Mouse (Mus musculus): ENCODE measurements around the gene Lnx2.

Lnx2 gene

GRCm38 (mm10) chr5:147076799-147077165 is 396 bp upstream of the Lnx2 start, which contains the start of gene Polr1d:
Gene Polr1d, plus strand, starts transcription at chr5:147077050.
- DNase-seq: no peak

DNA sequence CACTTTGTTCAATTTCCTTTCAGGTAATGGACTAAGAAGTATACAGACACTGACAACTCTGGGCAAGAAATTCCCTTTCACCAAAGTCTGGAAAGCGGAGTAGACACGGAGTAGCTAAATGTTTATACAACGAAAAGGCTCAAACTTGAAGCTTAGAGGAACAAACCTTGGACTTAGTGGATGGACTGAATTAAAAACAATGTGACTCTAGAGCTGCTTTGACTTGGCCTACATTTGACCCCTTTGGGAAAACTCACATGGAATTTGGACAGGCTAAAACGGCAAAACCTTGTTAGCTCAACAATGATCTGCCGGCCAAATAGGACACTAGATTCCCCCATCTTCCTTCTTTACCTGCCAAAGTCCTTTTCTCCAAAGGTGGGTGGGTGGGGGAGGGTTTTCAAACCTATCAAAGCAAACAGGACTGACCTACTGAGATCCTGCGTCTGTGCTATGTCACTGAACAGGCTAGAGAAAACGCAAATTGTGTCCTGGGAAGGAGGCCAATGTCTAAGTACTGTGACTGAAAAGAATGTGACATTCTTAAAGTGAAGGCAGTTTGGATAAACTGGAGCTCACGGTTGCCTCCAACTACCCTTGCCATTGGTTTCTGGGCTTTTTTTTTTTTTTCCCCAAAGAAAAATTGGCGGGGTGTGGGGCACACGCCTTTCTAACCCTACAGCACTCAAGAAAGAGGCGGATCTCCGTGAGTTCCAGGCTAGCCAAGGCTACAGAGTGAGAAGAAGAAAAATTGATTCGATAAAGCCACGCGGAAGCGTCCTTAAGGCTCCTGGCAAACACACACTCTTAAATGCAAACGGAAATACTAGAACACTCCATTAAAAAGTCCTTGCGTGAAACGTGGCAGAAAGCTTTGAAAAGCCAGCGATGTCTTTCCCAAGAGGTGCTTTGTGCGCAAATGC is 1.0 kb downstream of the Lnx2 start:
- DNase-seq: peak; percentile 22

GRCm38 (mm10) chr5:147073805-147074204 is 2.6 kb downstream of the Lnx2 start:
- DNase-seq: no peak

DNA sequence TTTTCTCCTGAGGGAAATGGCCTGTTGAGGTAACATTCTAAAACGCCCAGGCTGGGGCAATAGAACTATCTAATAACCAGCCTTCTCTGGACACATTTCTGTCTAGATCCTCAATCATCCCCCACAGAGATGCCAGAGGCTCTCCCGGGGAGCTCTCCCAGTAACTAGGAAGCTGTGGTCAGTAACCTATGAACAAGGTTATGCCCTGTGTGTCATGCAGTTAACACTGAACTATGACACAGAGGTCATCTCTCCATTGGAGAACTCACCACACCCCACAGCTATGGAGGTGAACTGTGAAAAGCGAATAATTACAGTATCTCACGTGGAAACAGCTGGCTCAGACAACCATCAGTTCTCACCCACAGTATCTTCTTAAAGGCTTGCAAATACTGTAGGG is 4.5 kb downstream of the Lnx2 start:
- DNase-seq: no peak

GRCm38 (mm10) chr5:147070791-147071516 is 5.4 kb downstream of the Lnx2 start:
- no peak for DNase-seq

- DNase-seq: no peak
Observed at GRCm38 (mm10) chr5:147068876-147069275, 7.5 kb downstream of the Lnx2 start.

GRCm38 (mm10) chr5:147066965-147067364 is 9.4 kb downstream of the Lnx2 start:
- DNase-seq: no peak

DNA sequence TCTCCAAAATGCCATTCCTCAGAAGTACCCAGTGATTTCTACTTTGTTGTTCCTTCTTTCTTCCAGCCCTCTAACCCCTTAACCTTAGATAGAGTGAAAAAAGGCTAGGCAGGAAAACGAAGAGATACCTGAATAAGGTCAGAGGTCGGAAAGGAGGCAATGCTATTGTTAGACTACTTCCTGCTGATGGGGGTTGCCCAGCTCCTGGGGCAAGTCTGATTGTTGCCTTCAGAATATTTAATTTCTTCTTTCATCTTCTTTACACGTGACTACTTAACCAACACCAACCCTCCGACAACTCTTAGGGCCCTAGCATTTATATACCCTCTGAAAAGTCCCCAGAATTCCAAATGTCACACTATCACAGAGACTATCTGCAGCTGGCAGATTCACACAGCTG is 10.3 kb downstream of the Lnx2 start:
- no peak for DNase-seq

DNA sequence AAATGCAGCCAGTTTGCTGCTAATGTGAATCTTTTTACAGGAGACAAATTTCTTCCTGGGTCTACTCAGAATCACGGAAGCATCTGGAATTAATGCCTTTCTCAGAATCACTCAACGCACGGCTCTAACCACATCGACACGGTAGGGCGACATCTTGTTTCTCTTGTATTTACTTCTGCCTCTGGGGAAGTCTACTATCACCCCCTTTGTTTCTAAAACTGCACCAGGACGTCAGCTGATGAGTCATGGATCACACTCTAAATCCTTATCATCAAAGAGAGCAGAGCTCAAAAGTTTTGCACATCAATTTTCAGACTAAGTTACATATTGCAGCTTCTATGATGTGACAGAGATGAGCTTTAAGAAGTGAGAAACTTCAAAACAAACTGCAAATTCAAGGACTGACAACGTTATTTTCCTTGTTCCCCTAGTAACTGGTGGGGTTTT is 13.1 kb downstream of the Lnx2 start:
- no peak for DNase-seq

DNA sequence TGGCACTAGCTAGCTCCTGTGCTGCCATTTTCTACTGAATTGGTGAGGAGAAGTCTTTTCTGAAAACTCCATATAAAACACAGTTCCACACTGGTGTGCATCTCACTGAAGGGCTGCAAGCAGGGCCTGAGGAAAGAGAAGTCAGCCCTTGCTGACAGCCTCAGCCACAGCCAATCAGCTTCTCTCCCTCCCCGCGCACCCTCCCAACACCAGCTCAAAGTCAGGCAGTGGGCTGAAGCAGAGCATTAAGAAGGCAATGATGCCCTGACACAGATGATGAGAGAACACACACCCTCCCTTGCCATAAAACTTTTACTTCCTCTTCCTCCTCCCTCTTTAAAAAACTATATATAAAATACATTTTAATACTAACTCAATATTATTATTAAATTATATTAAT is 16.4 kb downstream of the Lnx2 start:
- DNase-seq: no peak

GRCm38 (mm10) chr5:147059319-147059718 is 17.1 kb downstream of the Lnx2 start:
- DNase-seq: no peak

DNA sequence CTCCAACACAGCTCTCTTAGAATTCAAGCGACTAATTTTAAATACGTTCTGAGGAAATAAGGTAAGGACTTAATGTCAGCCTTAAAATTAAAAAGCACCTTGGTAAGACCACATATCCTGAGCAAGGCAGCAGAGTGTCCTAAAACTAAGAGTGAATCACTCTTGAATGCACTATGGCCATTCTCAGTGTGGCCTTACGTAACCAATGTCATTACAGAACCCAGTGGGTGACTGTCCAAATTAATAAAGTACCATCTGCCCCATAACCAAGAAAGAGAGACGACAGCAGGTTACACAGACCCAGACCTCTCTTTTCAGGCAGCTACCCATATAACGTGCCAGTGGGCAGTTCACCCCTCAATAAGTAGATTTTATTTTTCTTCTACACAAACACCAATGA is 17.7 kb downstream of the Lnx2 start:
- DNase-seq: no peak

DNA sequence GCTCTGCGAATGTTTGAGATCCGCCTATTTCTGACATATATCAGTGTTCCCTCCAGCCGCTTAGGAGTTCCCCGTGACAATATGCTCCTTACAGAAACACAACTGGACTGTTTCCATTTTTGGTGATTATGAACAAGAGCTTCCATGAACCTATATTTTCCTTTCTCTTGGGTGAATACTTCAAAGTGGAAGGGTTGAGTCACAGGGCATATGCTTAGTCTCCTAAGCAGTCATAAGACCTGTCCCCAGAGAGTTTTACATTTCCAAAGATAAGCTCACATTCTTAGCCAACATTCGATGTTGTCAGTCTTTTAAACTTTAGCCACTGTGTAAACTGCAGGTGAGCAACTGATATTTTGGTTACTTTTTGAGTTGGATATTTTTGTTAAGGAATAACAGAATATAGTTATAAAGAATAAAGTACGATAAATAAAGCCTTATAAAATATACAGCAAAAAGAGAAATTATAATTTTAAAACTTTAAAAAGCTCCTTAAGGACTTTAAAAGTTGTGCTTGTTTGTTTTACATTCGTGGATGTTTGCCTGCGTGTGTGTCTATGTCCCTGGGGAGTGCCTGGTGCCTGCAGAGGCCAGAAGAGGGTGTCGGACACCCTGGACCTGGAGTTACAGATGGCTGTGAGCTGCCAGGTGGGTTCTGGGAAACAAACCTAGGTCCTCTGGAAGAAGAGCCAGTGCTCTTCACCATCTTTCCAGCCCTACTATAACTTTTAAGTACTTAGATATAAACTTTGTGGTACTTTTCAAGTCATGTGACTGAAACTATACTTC is 18.6 kb downstream of the Lnx2 start:
- DNase-seq: no peak

DNA sequence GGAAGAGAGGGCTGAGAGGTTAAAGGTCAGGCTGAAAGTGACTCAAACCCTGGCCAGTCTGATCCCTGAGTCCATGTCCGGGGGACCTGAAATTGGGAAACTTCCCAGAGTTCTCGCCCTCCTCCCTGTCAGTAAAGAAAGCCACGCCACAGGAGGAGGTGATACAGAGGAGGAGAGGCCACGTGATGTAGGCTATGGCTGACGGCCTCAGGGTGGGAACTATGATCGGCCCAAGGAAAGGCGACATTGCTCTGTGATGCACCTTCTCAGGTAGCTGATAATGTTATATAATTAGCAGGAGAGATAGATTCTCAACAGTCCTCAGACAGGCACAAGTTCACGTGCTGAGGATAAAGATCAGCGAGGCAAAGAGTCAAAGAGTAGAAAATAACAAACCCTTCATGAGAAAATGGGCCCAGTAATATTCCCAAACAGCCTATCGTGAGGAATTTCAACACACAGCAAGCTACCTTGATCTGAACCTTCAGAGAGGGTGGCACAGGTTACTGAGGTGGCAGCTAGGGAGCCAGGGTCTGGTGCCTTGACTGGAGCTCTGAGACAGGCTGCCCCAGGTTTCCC is 19.6 kb downstream of the Lnx2 start:
- DNase-seq: no peak

GRCm38 (mm10) chr5:147055572-147056245 is 20.7 kb downstream of the Lnx2 start:
- DNase-seq: no peak

- DNase-seq: no peak
Observed at GRCm38 (mm10) chr5:147054747-147055270, 21.6 kb downstream of the Lnx2 start.

DNA sequence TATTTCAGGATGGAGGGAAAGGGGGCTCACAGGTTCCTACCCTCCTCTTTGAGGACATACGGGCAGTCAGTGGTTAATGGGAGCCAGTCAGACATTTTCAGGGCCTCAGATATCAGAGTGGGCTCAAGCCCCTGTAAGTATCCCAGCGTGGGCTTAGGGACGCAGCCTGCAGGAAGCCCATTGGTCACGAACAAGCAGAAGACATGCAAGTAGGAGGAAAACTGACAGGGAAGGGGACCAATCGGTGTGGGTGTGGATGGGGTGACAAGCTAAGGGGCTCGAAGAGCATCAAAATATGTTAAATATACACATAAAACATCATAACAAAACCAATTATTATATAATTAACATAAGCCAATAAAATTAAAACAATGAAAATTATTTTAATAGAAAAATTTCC is 22.1 kb downstream of the Lnx2 start:
- no peak for DNase-seq

DNA sequence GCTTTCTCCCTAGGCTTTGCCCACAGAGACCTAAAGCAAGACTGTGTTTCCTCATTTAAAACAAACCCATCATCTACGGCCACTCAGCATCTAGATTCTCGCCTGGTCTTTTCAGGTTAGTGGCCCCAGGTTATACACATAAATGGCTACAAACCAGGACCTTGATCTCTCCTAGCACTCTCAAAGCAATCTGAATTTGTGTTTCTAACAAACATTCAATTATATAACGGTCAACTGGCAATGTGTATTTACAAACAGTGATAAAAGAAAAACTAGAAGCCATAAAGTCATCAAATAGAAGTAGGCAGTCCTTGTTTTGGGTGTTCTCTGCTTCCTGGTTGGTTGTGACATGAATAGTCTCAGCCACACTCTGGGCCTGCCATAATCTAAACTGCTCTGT is 22.9 kb downstream of the Lnx2 start:
- DNase-seq: no peak

GRCm38 (mm10) chr5:147053071-147053470 is 23.3 kb downstream of the Lnx2 start:
- DNase-seq: no peak

- no peak for DNase-seq
Observed at GRCm38 (mm10) chr5:147052309-147052558, 24.2 kb downstream of the Lnx2 start.

GRCm38 (mm10) chr5:147051500-147052308 is 24.7 kb downstream of the Lnx2 start:
- no peak for DNase-seq
